ENCODE assay signal across 8 mouse cellular contexts in the genomic region with DNA sequence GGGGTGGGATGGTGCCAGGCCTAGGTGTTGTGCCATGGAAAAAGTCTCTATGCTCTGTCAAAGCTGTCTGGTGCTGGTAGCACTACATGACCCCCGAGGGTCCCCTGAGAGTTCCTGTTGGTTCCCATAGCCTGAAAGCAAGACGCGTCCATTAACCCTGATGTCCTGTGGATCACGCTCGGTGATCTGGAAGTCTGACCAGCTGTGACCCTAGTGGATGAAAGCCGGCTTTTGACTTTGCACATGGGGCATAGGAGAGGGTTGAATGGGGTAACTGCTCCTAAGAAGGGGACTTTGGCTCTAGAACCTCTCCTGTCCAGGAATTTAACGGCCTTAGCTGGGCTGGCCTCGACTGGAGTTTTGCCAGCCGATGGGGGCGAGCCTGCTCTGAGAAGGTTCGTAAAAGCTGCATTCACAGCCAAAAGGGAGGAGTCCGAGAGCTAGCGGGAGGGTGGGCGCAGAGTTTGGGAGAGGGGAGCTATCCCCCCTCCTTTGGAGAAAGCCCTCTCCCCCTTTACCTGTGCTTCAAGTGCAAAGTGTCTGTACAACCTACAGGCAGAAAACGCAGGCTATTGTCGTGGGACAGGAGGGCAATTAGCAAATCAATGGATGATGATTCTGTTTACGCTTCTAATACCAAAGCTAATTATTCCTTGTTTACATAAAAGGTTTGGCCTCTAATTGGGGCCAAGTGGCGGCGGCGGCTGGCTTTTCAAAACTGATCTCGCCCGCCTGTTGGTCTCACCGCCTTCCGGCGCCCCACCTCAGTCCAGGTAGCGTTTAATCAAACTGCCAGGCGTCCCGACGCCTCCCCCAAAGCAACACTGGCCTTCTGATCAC. TPM values are rescaled to one million over a fixed set of nuclear protein-coding genes. Genes with fewer than 3 reads are reported as not detected.
DNase-seq lines count a peak whose midpoint lies in the region; ATAC-seq lines count a peak whose summit lies in the region.

No protein-coding gene starts in this region.

- DNase-seq in heart, adult 9 months (ENCODE audit: low spot score in 2 of 2): no peak
- peak; percentile 56 for DNase-seq in MN1 (ENCODE audit: low spot score)
- peak; percentile 60 for DNase-seq in hindbrain, embryonic 10.5 days (ENCODE audit: low spot score)
- peak; percentile 95 for DNase-seq in midbrain, embryonic 11.5 days (ENCODE audit: low spot score, missing footprints)
- DNase-seq in right cerebral cortex, adult 18-20 months: no peak
- no peak for DNase-seq in gastrocnemius, postnatal 14 days
- no peak for DNase-seq in thymus, postnatal 0 days (ENCODE audit: low spot score)

- H3K27ac ChIP-seq in heart, embryonic 12.5 days (ENCODE audit: poor library complexity, severe bottlenecking): no peak overlapping the region
- H3K27ac ChIP-seq in hindbrain, embryonic 10.5 days: peak overlapping the region; percentile 92
- peak overlapping the region; percentile 84 for H3K27ac ChIP-seq in midbrain, embryonic 11.5 days (ENCODE audit: low read depth, low read length)

- no peaks in the 10 kb centered on the region for H3K36me3 ChIP-seq in heart, embryonic 12.5 days
- peaks cover 37% of the 10 kb centered on the region for H3K36me3 ChIP-seq in hindbrain, embryonic 10.5 days
- peaks cover 5% of the 10 kb centered on the region; the same call in 1 of the 2 replicates for H3K36me3 ChIP-seq in midbrain, embryonic 11.5 days (ENCODE audit: control insufficient read depth, insufficient read depth, low read length)

- H3K27me3 ChIP-seq in heart, embryonic 12.5 days (replicated peaks): peaks cover 99% of the 10 kb centered on the region
- H3K27me3 ChIP-seq in hindbrain, embryonic 10.5 days (ENCODE audit: insufficient read depth, poor library complexity, severe bottlenecking): peaks cover 98% of the 10 kb centered on the region
- H3K27me3 ChIP-seq in midbrain, embryonic 11.5 days (ENCODE audit: control insufficient read depth, insufficient read depth, low read length): peaks cover 31% of the 10 kb centered on the region

- peaks cover 18% of the 10 kb centered on the region for H3K4me1 ChIP-seq in heart, embryonic 12.5 days (replicated peaks)
- H3K4me1 ChIP-seq in hindbrain, embryonic 10.5 days (replicated peaks): peaks cover 50% of the 10 kb centered on the region
- H3K4me1 ChIP-seq in midbrain, embryonic 11.5 days (ENCODE audit: control insufficient read depth, insufficient read depth, low read length): peaks cover 43% of the 10 kb centered on the region

- intact Hi-C loops in gastrocnemius, postnatal 14 days (cut with DNase I; ENCODE audit: low total_unique reads): no loop called here

- peaks cover 15% of the 10 kb centered on the region; the same call in 1 of the 2 replicates for H3K9me3 ChIP-seq in heart, embryonic 12.5 days (replicated peaks)
- H3K9me3 ChIP-seq in hindbrain, embryonic 10.5 days: peaks cover 11% of the 10 kb centered on the region
- no peaks in the 10 kb centered on the region for H3K9me3 ChIP-seq in midbrain, embryonic 11.5 days (ENCODE audit: control insufficient read depth, low read length)

- peak overlapping the region; percentile 69 for H3K4me3 ChIP-seq in heart, embryonic 12.5 days
- H3K4me3 ChIP-seq in hindbrain, embryonic 10.5 days: peak overlapping the region; percentile 66
- H3K4me3 ChIP-seq in midbrain, embryonic 11.5 days (ENCODE audit: low read depth, low read length): peak overlapping the region; percentile 45; the same call in 1 of the 2 replicates

- H3K4me2 ChIP-seq in heart, embryonic 12.5 days: peak overlapping the region; percentile 100
- H3K4me2 ChIP-seq in midbrain, embryonic 11.5 days: peak overlapping the region; percentile 81

- peak overlapping the region; percentile 65 for H3K9ac ChIP-seq in heart, embryonic 12.5 days
- H3K9ac ChIP-seq in midbrain, embryonic 11.5 days (ENCODE audit: low read length): peak overlapping the region; percentile 82

- no peak for ATAC-seq in heart, embryonic 12.5 days (ENCODE audit: insufficient number of reproducible peaks, low FRiP score)
- ATAC-seq in midbrain, embryonic 11.5 days (ENCODE audit: low FRiP score): no peak

- WGBS in heart, embryonic 12.5 days: 6% methylated on average over 29 of the region's 29 CpGs
- 2% methylated on average over 29 of the region's 29 CpGs for WGBS in hindbrain, embryonic 10.5 days
- 2% methylated on average over 29 of the region's 29 CpGs for WGBS in midbrain, embryonic 11.5 days

RNA-seq across cellular contexts. Expression of gene Wnt3, which starts 35.0 kb away (rescaled TPM):
- 0.12 and 0.23 TPM in 2 replicates for polyA plus RNA-seq in heart, embryonic 12.5 days (2016; fragmentation: Nextera tagmentation; extraction: Ambion mirVana)
- polyA plus RNA-seq in hindbrain, embryonic 10.5 days (2016; fragmentation: Nextera tagmentation; extraction: Ambion mirVana): 11.2 and 12.3 TPM in 2 replicates
- 13.8 and 14.2 TPM in 2 replicates for polyA plus RNA-seq in midbrain, embryonic 11.5 days (2014; fragmentation: Nextera tagmentation; extraction: Ambion mirVana)
- under 1 TPM in 1 of 2 experiments, not detected in 1; 0.18 TPM for total RNA-seq in gastrocnemius, postnatal 14 days (2021)
- 0.13 and 0.17 TPM in 2 replicates for polyA plus RNA-seq in thymus, postnatal 0 days (2015; fragmentation: Nextera tagmentation; extraction: Ambion mirVana)

RNA-seq across cellular contexts. Expression of gene Wnt9b, which starts 59.4 kb away (rescaled TPM):
- polyA plus RNA-seq in heart, embryonic 12.5 days (2016; fragmentation: Nextera tagmentation; extraction: Ambion mirVana): 2.5 and 3.4 TPM in 2 replicates
- polyA plus RNA-seq in hindbrain, embryonic 10.5 days (2016; fragmentation: Nextera tagmentation; extraction: Ambion mirVana): 0.60 and 1.0 TPM in 2 replicates
- 0.25 and 0.36 TPM in 2 replicates for polyA plus RNA-seq in midbrain, embryonic 11.5 days (2014; fragmentation: Nextera tagmentation; extraction: Ambion mirVana)
- under 1 TPM in 1 of 2 experiments, not detected in 1; 0.09 TPM for total RNA-seq in gastrocnemius, postnatal 14 days (2021)
- 0.03 TPM in 1 of 2 replicates, not detected in the other for polyA plus RNA-seq in thymus, postnatal 0 days (2015; fragmentation: Nextera tagmentation; extraction: Ambion mirVana)

Comparison
In these comparisons a context has a peak if more than half of its experiments do, and no peak if none do; other contexts are left out.
1. DNase-seq: peak in MN1 (single experiment), hindbrain, embryonic 10.5 days (single experiment) and midbrain, embryonic 11.5 days (single experiment); none in heart, adult 9 months (0 of 2), right cerebral cortex, adult 18-20 months (single experiment), gastrocnemius, postnatal 14 days (single experiment) and thymus, postnatal 0 days (single experiment).
2. Peak in every context shown above with its lines, with median percentiles within 50 percentile points of each other: H3K4me3 ChIP-seq.